Mouse (Mus musculus): ENCODE measurements around the gene Spata31d1a. TPM values are rescaled to one million over a fixed set of nuclear protein-coding genes. Genes with fewer than 3 reads are reported as not detected.
"Not testable (repeated sequence)": the region's sequence is repeated elsewhere in the genome, so short reads cannot be mapped to it uniquely, and the experiment has no call there.

Gene Spata31d1a
- 0.04 and 0.20 TPM in 2 replicates for polyA plus RNA-seq (2015; fragmentation: Nextera tagmentation; extraction: Ambion mirVana)

GRCm38 (mm10) chr13:59710230-59710629 is at the start of gene Spata31d1a:
Gene Spata31d1a, minus strand, starts transcription at chr13:59710330.
- Histone ChIP-seq H3K9me3 (no peaks in the 10 kb centered on the region), H3K27ac (no peak within 1 kb of the TSS), H3K4me2 (no peak within 1 kb of the TSS), H3K4me1 (0 out of 2 replicates have a peak, but pooled peaks cover 6% of the 10 kb centered on the region), H3K4me3 (no peak within 1 kb of the TSS), H3K36me3 (no peaks in the 10 kb centered on the region), H3K27me3 (peaks cover 3% of the 10 kb centered on the region; the same call in 1 of the 2 replicates), H3K9ac (no peak within 1 kb of the TSS)
- ATAC-seq (ENCODE audit: insufficient number of reproducible peaks, insufficient read depth, low FRiP score, low TSS enrichment, low read depth) = no peak
- 86% methylated on average over 15 of the region's 15 CpGs for WGBS

GRCm38 (mm10) chr13:59756906-59757305 is 46.8 kb upstream of the Spata31d1a start:
- no peak overlapping the region for H3K27ac ChIP-seq
- H3K4me2 ChIP-seq = no peak overlapping the region
- no peak overlapping the region for H3K9ac ChIP-seq
- no peaks in the 10 kb centered on the region for H3K9me3 ChIP-seq
- ATAC-seq (ENCODE audit: insufficient number of reproducible peaks, insufficient read depth, low FRiP score, low TSS enrichment, low read depth) = no peak
- WGBS = 92% methylated on average over 7 of the region's 7 CpGs
- H3K27me3 ChIP-seq = no peaks in the 10 kb centered on the region
- no peak overlapping the region for H3K4me3 ChIP-seq
- peaks cover 8% of the 10 kb centered on the region; the same call in 1 of the 2 replicates for H3K4me1 ChIP-seq
- peaks cover 68% of the 10 kb centered on the region for H3K36me3 ChIP-seq

DNA sequence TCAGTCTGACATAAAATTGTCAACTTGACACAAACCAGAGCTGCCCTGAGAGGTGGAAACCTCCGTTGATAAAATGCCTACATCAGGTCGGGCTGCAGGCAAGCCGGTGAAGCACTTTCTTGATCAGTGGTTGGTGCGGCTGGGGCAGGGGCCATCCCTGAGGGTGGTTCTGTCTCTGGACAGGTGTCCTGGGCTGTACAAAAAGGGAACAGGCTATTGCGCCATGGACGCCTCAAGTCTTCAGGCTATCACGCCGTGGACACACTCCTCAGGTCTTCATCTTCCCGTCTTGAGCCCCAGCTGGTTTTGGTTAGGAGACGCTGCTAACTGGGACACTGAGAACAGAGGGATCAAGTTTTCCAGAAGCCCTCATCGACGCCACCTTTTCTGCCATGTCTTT is 40.2 kb upstream of the Spata31d1a start:
- WGBS = 43% methylated on average over 12 of the region's 12 CpGs
- no peaks in the 10 kb centered on the region for H3K27me3 ChIP-seq
- H3K4me2 ChIP-seq = no peak overlapping the region
- no peaks in the 10 kb centered on the region for H3K9me3 ChIP-seq
- H3K9ac ChIP-seq = no peak overlapping the region
- peaks cover 16% of the 10 kb centered on the region for H3K36me3 ChIP-seq
- H3K4me3 ChIP-seq = no peak overlapping the region
- peaks cover 14% of the 10 kb centered on the region; the same call in 1 of the 2 replicates for H3K4me1 ChIP-seq
- no peak for ATAC-seq (ENCODE audit: insufficient number of reproducible peaks, insufficient read depth, low FRiP score, low TSS enrichment, low read depth)
- H3K27ac ChIP-seq = no peak overlapping the region

GRCm38 (mm10) chr13:59746711-59747110 is 36.6 kb upstream of the Spata31d1a start, which contains the start of gene 1700014D04Rik:
Gene 1700014D04Rik, minus strand, starts transcription at chr13:59746752.
- no peak within 1 kb of the TSS for H3K27ac ChIP-seq
- 78% methylated on average over 9 of the region's 9 CpGs for WGBS
- H3K36me3 ChIP-seq = no peaks in the 10 kb centered on the region
- H3K9ac ChIP-seq = no peak within 1 kb of the TSS
- H3K4me3 ChIP-seq = no peak within 1 kb of the TSS
- H3K4me2 ChIP-seq = no peak within 1 kb of the TSS
- peaks cover 14% of the 10 kb centered on the region; the same call in 1 of the 2 replicates for H3K4me1 ChIP-seq
- no peaks in the 10 kb centered on the region for H3K27me3 ChIP-seq
- no peak for ATAC-seq (ENCODE audit: insufficient number of reproducible peaks, insufficient read depth, low FRiP score, low TSS enrichment, low read depth)
- H3K9me3 ChIP-seq = no peaks in the 10 kb centered on the region

DNA sequence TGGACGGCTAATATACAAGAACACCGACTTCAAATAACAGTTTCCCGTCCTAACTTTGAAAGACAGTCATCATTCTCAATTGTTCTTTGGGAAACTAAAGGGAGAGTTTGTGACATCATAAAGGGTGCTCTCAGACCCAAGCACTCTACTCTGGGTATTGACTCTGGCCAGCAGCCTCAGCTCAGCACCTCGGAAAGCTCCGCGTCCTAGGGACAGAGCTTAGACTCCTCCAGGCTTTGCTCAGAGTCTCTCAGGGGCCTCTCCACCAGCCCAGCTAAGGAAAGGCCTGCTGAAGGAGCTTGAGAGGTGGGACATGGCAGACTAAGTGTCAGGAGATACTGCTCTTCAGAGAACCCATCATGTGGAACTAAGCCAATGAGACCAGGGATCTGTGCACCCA is 36.0 kb upstream of the Spata31d1a start:
- Histone ChIP-seq H3K4me1 (peaks cover 13% of the 10 kb centered on the region; the same call in 1 of the 2 replicates), H3K4me3 (no peak overlapping the region), H3K36me3 (no peaks in the 10 kb centered on the region), H3K9ac (no peak overlapping the region), H3K27ac (no peak overlapping the region), H3K4me2 (no peak overlapping the region), H3K27me3 (no peaks in the 10 kb centered on the region), H3K9me3 (no peaks in the 10 kb centered on the region)
- WGBS = 75% methylated on average over 6 of the region's 6 CpGs
- no peak for ATAC-seq (ENCODE audit: insufficient number of reproducible peaks, insufficient read depth, low FRiP score, low TSS enrichment, low read depth)

DNA sequence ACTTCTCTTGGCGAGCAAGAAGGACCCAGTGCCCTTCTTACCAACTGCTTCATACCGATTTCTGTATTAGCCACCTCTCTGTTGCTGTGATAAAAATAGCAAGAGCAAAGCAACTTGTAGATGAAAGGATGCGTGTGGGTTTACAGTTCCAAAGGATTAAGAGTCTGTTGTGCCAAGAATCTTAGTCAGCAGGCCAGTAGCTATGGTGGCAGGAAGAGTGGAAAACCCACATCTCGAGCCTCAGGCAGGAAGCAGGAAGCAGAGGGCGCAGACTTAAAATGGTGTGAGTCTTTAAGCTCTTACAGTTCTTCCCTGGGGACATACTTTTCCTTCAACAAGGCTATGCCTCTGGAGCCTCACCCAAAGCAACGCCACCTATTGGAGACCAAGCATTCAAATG is 35.3 kb upstream of the Spata31d1a start:
- no peak overlapping the region for H3K4me3 ChIP-seq
- H3K36me3 ChIP-seq = no peaks in the 10 kb centered on the region
- H3K27ac ChIP-seq = no peak overlapping the region
- H3K4me1 ChIP-seq = peaks cover 6% of the 10 kb centered on the region; the same call in 1 of the 2 replicates
- no peak for ATAC-seq (ENCODE audit: insufficient number of reproducible peaks, insufficient read depth, low FRiP score, low TSS enrichment, low read depth)
- H3K27me3 ChIP-seq = no peaks in the 10 kb centered on the region
- no peaks in the 10 kb centered on the region for H3K9me3 ChIP-seq
- H3K9ac ChIP-seq = no peak overlapping the region
- no peak overlapping the region for H3K4me2 ChIP-seq
- 81% methylated on average over 6 of the region's 6 CpGs for WGBS

DNA sequence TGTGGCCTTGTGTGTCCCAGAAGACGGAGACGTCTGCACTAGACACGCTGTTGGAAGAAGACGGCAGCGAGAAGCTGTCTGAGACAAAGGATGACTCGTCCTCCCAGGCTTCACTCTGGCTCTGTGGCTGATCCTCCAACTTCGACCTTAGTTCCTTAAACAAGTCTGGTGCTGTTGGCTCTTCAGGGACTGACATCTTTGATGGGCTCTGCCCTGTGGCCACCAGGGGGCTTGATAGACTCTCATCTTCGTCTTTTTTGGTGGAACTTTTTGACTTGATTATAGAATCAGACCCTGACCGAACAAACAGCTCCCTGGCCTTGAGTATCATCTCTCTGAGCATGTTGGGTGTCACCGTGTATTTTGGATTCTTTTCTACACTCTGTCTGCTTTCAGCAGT is 31.6 kb upstream of the Spata31d1a start:
- Histone ChIP-seq H3K4me2 (no peak overlapping the region), H3K4me1 (no peaks in the 10 kb centered on the region), H3K27ac (no peak overlapping the region), H3K9me3 (no peaks in the 10 kb centered on the region), H3K4me3 (no peak overlapping the region), H3K36me3 (no peaks in the 10 kb centered on the region), H3K27me3 (no peaks in the 10 kb centered on the region), H3K9ac (no peak overlapping the region)
- WGBS = 76% methylated on average over 10 of the region's 10 CpGs
- no peak for ATAC-seq (ENCODE audit: insufficient number of reproducible peaks, insufficient read depth, low FRiP score, low TSS enrichment, low read depth)

- H3K4me1 ChIP-seq = no peaks in the 10 kb centered on the region
- no peak overlapping the region for H3K9ac ChIP-seq
- no peaks in the 10 kb centered on the region for H3K9me3 ChIP-seq
- no peak for ATAC-seq (ENCODE audit: insufficient number of reproducible peaks, insufficient read depth, low FRiP score, low TSS enrichment, low read depth)
- H3K27ac ChIP-seq = no peak overlapping the region
- H3K27me3 ChIP-seq = no peaks in the 10 kb centered on the region
- no peak overlapping the region for H3K4me2 ChIP-seq
- WGBS = 89% methylated on average over 11 of the region's 11 CpGs
- H3K36me3 ChIP-seq = no peaks in the 10 kb centered on the region
- H3K4me3 ChIP-seq = no peak overlapping the region
These were observed 31.0 kb upstream of the Spata31d1a start for GRCm38 (mm10) chr13:59741096-59741495.

DNA sequence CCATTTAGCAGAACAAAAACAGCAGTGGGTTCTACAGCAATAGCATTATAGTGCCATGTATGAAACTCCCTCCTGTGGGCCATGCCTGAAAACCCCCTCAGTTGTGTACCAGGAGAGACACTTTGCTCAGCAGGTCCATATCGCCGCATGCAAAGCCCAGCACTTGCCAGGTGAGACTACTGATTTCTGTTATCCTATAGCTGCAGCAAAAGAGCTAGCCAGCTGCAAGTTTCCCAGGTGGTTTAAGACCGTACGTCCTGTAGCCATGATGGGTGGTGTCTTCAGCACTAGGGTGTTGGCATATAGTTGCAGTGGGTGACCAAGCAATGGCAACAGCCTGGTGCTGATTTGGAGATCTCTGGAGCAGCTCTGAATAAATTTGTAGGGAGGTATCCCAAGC is 29.3 kb upstream of the Spata31d1a start:
- Histone ChIP-seq H3K27me3 (no peaks in the 10 kb centered on the region), H3K36me3 (no peaks in the 10 kb centered on the region), H3K4me2 (no peak overlapping the region), H3K9ac (no peak overlapping the region), H3K4me3 (no peak overlapping the region), H3K4me1 (peaks cover 4% of the 10 kb centered on the region; the same call in 1 of the 2 replicates), H3K9me3 (no peaks in the 10 kb centered on the region), H3K27ac (no peak overlapping the region)
- ATAC-seq (ENCODE audit: insufficient number of reproducible peaks, insufficient read depth, low FRiP score, low TSS enrichment, low read depth) = no peak
- WGBS = 96% methylated on average over 4 of the region's 4 CpGs

DNA sequence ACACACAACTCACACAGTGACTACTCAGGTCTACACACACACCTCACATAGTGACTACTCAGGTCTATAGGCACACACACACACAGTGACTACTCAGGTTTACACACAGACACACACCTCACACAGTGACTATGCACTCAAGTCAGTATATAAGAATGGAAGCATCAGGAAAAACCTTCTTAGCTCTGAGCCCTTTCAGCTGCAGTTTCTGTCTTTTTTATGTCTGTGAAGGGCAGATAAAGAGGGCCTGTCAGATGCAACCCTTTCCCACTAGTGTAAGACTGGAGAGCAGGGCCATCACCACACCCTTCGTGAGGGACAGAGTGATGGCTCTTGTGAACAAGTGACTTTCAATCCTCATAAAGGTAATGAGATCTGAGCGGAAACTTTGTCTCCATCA is 28.3 kb upstream of the Spata31d1a start:
- Histone ChIP-seq H3K4me1 (peaks cover 4% of the 10 kb centered on the region; the same call in 1 of the 2 replicates), H3K9me3 (no peaks in the 10 kb centered on the region), H3K9ac (no peak overlapping the region), H3K4me3 (no peak overlapping the region), H3K27me3 (no peaks in the 10 kb centered on the region), H3K36me3 (no peaks in the 10 kb centered on the region), H3K4me2 (no peak overlapping the region), H3K27ac (no peak overlapping the region)
- WGBS = 82% methylated on average over 2 of the region's 2 CpGs
- ATAC-seq (ENCODE audit: insufficient number of reproducible peaks, insufficient read depth, low FRiP score, low TSS enrichment, low read depth) = no peak

GRCm38 (mm10) chr13:59735190-59735589 is 25.1 kb upstream of the Spata31d1a start:
- peak; percentile 49; the same call in 1 of the 2 replicates for ATAC-seq (ENCODE audit: insufficient number of reproducible peaks, insufficient read depth, low FRiP score, low TSS enrichment, low read depth)
- H3K9ac ChIP-seq = no peak overlapping the region
- no peaks in the 10 kb centered on the region for H3K9me3 ChIP-seq
- H3K27me3 ChIP-seq = no peaks in the 10 kb centered on the region
- H3K4me3 ChIP-seq = no peak overlapping the region
- H3K4me1 ChIP-seq = peaks cover 4% of the 10 kb centered on the region; the same call in 1 of the 2 replicates
- no peak overlapping the region for H3K27ac ChIP-seq
- 24% methylated on average over 3 of the region's 3 CpGs for WGBS
- no peaks in the 10 kb centered on the region for H3K36me3 ChIP-seq
- no peak overlapping the region for H3K4me2 ChIP-seq

DNA sequence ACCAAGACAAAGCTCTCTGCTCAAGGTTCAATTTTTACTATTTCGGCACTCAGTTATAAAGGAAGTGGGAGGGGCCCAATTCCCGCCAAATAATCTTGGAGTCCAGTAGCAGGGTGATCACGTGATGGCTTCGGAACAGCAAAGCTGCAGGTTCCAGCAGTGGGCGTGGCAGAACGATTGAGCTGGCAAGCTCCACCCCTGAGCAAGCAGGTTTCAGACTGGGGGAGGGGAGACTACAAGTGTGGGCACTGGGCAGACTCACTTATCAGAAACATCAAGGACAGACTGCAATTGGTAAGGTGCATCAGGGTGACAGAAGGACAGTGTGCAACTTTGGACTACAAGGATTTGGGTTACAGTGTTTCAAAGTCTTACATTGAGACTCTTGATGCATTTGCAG is 24.2 kb upstream of the Spata31d1a start:
- H3K27me3 ChIP-seq; H3K9me3 ChIP-seq; H3K27ac ChIP-seq; ATAC-seq (ENCODE audit: insufficient number of reproducible peaks, insufficient read depth, low FRiP score, low TSS enrichment, low read depth); H3K4me3 ChIP-seq; H3K36me3 ChIP-seq; H3K4me2 ChIP-seq; H3K4me1 ChIP-seq; H3K9ac ChIP-seq: not testable (repeated sequence)
- 28% methylated on average over 6 of the region's 6 CpGs for WGBS

All from embryonic facial prominence, embryonic 13.5 days (tissue).